ENCODE assay signal across 32 mouse cellular contexts in genomic region chr1:72974226-72974625, GRCm38 (mm10). TPM values are rescaled to one million over a fixed set of nuclear protein-coding genes. Genes with fewer than 3 reads are reported as not detected.
DNase-seq lines count a peak whose midpoint lies in the region; ATAC-seq lines count a peak whose summit lies in the region.
"Had no signal": no experiment of that assay in that cellular context is flagged by ENCODE, and none has a peak within 500 bp of the region (broad histone marks: within the 10 kb centered on the region; RNA-seq: fewer than 3 reads in every experiment).

No protein-coding gene starts in this region.

- peaks cover 18% of the 10 kb centered on the region for H3K4me1 ChIP-seq in heart, embryonic 10.5 days
- H3K4me1 ChIP-seq in heart, embryonic 12.5 days (replicated peaks), result peaks cover 22% of the 10 kb centered on the region
- H3K4me1 ChIP-seq in forebrain, embryonic 14.5 days (ENCODE audit: control insufficient read depth, insufficient read depth, low read length), result no peaks in the 10 kb centered on the region

- H3K27ac ChIP-seq in heart, embryonic 10.5 days, result peak overlapping the region; percentile 47; the same call in 1 of the 2 replicates
- H3K27ac ChIP-seq in heart, embryonic 12.5 days (ENCODE audit: poor library complexity, severe bottlenecking), result no peak overlapping the region
- H3K27ac ChIP-seq in forebrain, embryonic 14.5 days (ENCODE audit: low read depth, low read length), result no peak overlapping the region
- H3K27ac ChIP-seq: embryonic facial prominence, embryonic 10.5 days; embryonic facial prominence, embryonic 13.5 days; forebrain, embryonic 12.5 days; heart, adult 2 months; heart, embryonic 13.5 days; hindbrain, embryonic 15.5 days had no signal

- no peak overlapping the region for H3K9ac ChIP-seq in heart, embryonic 12.5 days
- H3K9ac ChIP-seq in forebrain, embryonic 14.5 days (ENCODE audit: low read length), result no peak overlapping the region
- H3K9ac ChIP-seq: embryonic facial prominence, embryonic 13.5 days; forebrain, embryonic 12.5 days; heart, embryonic 13.5 days; hindbrain, embryonic 15.5 days had no signal

- no peaks in the 10 kb centered on the region for H3K27me3 ChIP-seq in heart, embryonic 10.5 days (ENCODE audit: insufficient read depth, poor library complexity, severe bottlenecking)
- H3K27me3 ChIP-seq in heart, embryonic 12.5 days (replicated peaks), result no peaks in the 10 kb centered on the region
- no peaks in the 10 kb centered on the region for H3K27me3 ChIP-seq in forebrain, embryonic 14.5 days (replicated peaks; ENCODE audit: control insufficient read depth, insufficient read depth, low read length)
- H3K27me3 ChIP-seq: embryonic facial prominence, embryonic 13.5 days; forebrain, embryonic 12.5 days; heart, embryonic 13.5 days; hindbrain, embryonic 15.5 days had no signal

- H3K36me3 ChIP-seq in heart, embryonic 10.5 days, result no peaks in the 10 kb centered on the region
- no peaks in the 10 kb centered on the region for H3K36me3 ChIP-seq in heart, embryonic 12.5 days
- H3K36me3 ChIP-seq in forebrain, embryonic 14.5 days (ENCODE audit: control insufficient read depth, insufficient read depth, low read length), result no peaks in the 10 kb centered on the region
- H3K36me3 ChIP-seq: embryonic facial prominence, embryonic 10.5 days; embryonic facial prominence, embryonic 13.5 days; forebrain, embryonic 12.5 days; heart, embryonic 13.5 days; hindbrain, embryonic 15.5 days had no signal

- no peaks in the 10 kb centered on the region for H3K9me3 ChIP-seq in heart, embryonic 10.5 days
- no peaks in the 10 kb centered on the region for H3K9me3 ChIP-seq in heart, embryonic 12.5 days (replicated peaks)
- H3K9me3 ChIP-seq in forebrain, embryonic 14.5 days (replicated peaks; ENCODE audit: control insufficient read depth, low read length), result no peaks in the 10 kb centered on the region
- H3K9me3 ChIP-seq: embryonic facial prominence, embryonic 13.5 days; forebrain, embryonic 12.5 days; heart, embryonic 13.5 days; hindbrain, embryonic 15.5 days had no signal

- peak; percentile 69 for DNase-seq in gastrocnemius, adult 18-20 months (ENCODE audit: low spot score)
- DNase-seq in gastrocnemius, postnatal 10 days, result no peak
- DNase-seq in heart, embryonic 10.5 days (ENCODE audit: low spot score), result no peak
- DNase-seq in skeletal muscle tissue, adult 2 months (ENCODE audit: low read depth, low spot score), result peak; percentile 79
- DNase-seq in forebrain, embryonic 14.5 days (ENCODE audit: low spot score), result no peak
- DNase-seq: adrenal gland, adult 8-10 months; adrenal gland, postnatal 25 days; cerebellum, adult 11-12 months; cerebellum, adult 8-10 months; cerebellum, postnatal 10 days; cerebellum, postnatal 36 days; embryo, embryonic 11 days; heart, adult 2 months; heart, postnatal 14 days; heart, postnatal 4 days; kidney, adult 2 months had no signal

- ATAC-seq in heart, embryonic 12.5 days (ENCODE audit: insufficient number of reproducible peaks, low FRiP score), result no peak
- ATAC-seq in forebrain, embryonic 14.5 days, result no peak
- ATAC-seq: activated CD4-positive, CD25-positive, alpha-beta regulatory T cell, adult 4 months; forebrain, embryonic 16.5 days; intestine, postnatal 0 days had no signal

- no peak overlapping the region for H3K4me2 ChIP-seq in heart, embryonic 12.5 days
- no peak overlapping the region for H3K4me2 ChIP-seq in forebrain, embryonic 14.5 days (ENCODE audit: low read length)
- H3K4me2 ChIP-seq: embryonic facial prominence, embryonic 13.5 days; forebrain, embryonic 12.5 days; heart, embryonic 13.5 days; hindbrain, embryonic 15.5 days had no signal

- H3K4me3 ChIP-seq in heart, embryonic 10.5 days, result no peak overlapping the region
- no peak overlapping the region for H3K4me3 ChIP-seq in heart, embryonic 12.5 days
- no peak overlapping the region for H3K4me3 ChIP-seq in forebrain, embryonic 14.5 days (ENCODE audit: low read depth, low read length)
- H3K4me3 ChIP-seq: embryonic facial prominence, embryonic 10.5 days; embryonic facial prominence, embryonic 13.5 days; erythroblast, embryonic 14.5 days; forebrain, embryonic 12.5 days; heart, adult 2 months; heart, embryonic 13.5 days; hindbrain, embryonic 15.5 days had no signal

RNA-seq across cellular contexts. Expression of gene Tnp1, which starts 41.5 kb away (rescaled TPM):
- not detected for total RNA-seq in gastrocnemius, adult 18-20 months (2021)
- total RNA-seq in gastrocnemius, postnatal 10 days (2021), result not detected
- not detected in 2 replicates for polyA plus RNA-seq in heart, embryonic 10.5 days (2016; fragmentation: Nextera tagmentation; extraction: Ambion mirVana)
- not detected in 2 replicates for polyA plus RNA-seq in heart, embryonic 12.5 days (2016; fragmentation: Nextera tagmentation; extraction: Ambion mirVana)
- not detected in 2 replicates for polyA plus RNA-seq in forebrain, embryonic 14.5 days (2014; fragmentation: Nextera tagmentation; extraction: Ambion mirVana)
- total RNA-seq: adrenal gland, adult 8-10 months; adrenal gland, postnatal 25 days; ES-E14; heart, adult 2 months; heart, postnatal 14 days; heart, postnatal 4 days had no signal
- polyA plus RNA-seq: activated CD4-positive, CD25-positive, alpha-beta regulatory T cell, adult 4 months; brain, embryonic 14.5 days; cortical plate, adult 2 months; embryonic facial prominence, embryonic 10.5 days; embryonic facial prominence, embryonic 13.5 days; erythroblast, embryonic 14.5 days; forebrain, embryonic 12.5 days; forebrain, embryonic 16.5 days; heart, embryonic 13.5 days; heart, embryonic 16.5 days; hindbrain, embryonic 11.5 days; hindbrain, embryonic 15.5 days; intestine, embryonic 14.5 days; intestine, postnatal 0 days had no signal

Comparison
In these comparisons a context has a peak if more than half of its experiments do, and no peak if none do; other contexts are left out.
1. DNase-seq: peak in gastrocnemius, adult 18-20 months (single experiment) and skeletal muscle tissue, adult 2 months (single experiment); none in gastrocnemius, postnatal 10 days (single experiment), heart, embryonic 10.5 days (single experiment) and forebrain, embryonic 14.5 days (single experiment).